Mouse (Mus musculus): ENCODE results near the gene Prelid1. TPM values are rescaled to one million over a fixed set of nuclear protein-coding genes. Genes with fewer than 3 reads are reported as not detected.

The Prelid1 gene
- polyA plus RNA-seq, 1 experiment: 493 TPM

- TF ChIP-seq CTCF (IDR thresholded peaks at IDR 0.05; ENCODE audit: borderline replicate concordance, control insufficient read depth, extremely low read depth, insufficient read depth, low read length, poor library complexity) (no peak), POLR2A (IDR thresholded peaks at IDR 0.05; ENCODE audit: control insufficient read depth, extremely low read depth, insufficient read depth, low read length, poor library complexity) (no peak)
- Histone ChIP-seq H3K27ac (ENCODE audit: control insufficient read depth, insufficient read depth, low read length) (no peak overlapping the region), H3K4me3 (ENCODE audit: control insufficient read depth, insufficient read depth, low read length) (no peak overlapping the region), H3K4me1 (replicated peaks; ENCODE audit: control insufficient read depth, insufficient read depth, low read length) (peaks cover 45% of the 10 kb centered on the region), H3K36me3 (ENCODE audit: control insufficient read depth, insufficient read depth, low read length) (peaks cover 24% of the 10 kb centered on the region), H3K27me3 (ENCODE audit: control insufficient read depth, insufficient read depth, low read length) (no peaks in the 10 kb centered on the region)
- 97% methylated on average over 11 of the region's 11 CpGs for WGBS
- no peak for DNase-seq
These were observed 5.3 kb downstream of the Prelid1 start for GRCm38 (mm10) chr13:55325596-55325995.

GRCm38 (mm10) chr13:55327169-55327568, 6.9 kb downstream of the Prelid1 start:
- Histone ChIP-seq H3K4me3 (ENCODE audit: control insufficient read depth, insufficient read depth, low read length) (no peak overlapping the region), H3K36me3 (ENCODE audit: control insufficient read depth, insufficient read depth, low read length) (peaks cover 24% of the 10 kb centered on the region), H3K27ac (ENCODE audit: control insufficient read depth, insufficient read depth, low read length) (no peak overlapping the region), H3K4me1 (replicated peaks; ENCODE audit: control insufficient read depth, insufficient read depth, low read length) (peaks cover 40% of the 10 kb centered on the region), H3K27me3 (ENCODE audit: control insufficient read depth, insufficient read depth, low read length) (no peaks in the 10 kb centered on the region)
- DNase-seq: no peak
- TF ChIP-seq CTCF (IDR thresholded peaks at IDR 0.05; ENCODE audit: borderline replicate concordance, control insufficient read depth, extremely low read depth, insufficient read depth, low read length, poor library complexity): no peak
- 90% methylated on average over 4 of the region's 4 CpGs for WGBS

- Histone ChIP-seq H3K4me1 (replicated peaks; ENCODE audit: control insufficient read depth, insufficient read depth, low read length) (peaks cover 38% of the 10 kb centered on the region), H3K27ac (ENCODE audit: control insufficient read depth, insufficient read depth, low read length) (no peak overlapping the region), H3K4me3 (ENCODE audit: control insufficient read depth, insufficient read depth, low read length) (no peak overlapping the region; the same call in 1 of the 2 replicates), H3K27me3 (ENCODE audit: control insufficient read depth, insufficient read depth, low read length) (no peaks in the 10 kb centered on the region), H3K36me3 (ENCODE audit: control insufficient read depth, insufficient read depth, low read length) (peaks cover 24% of the 10 kb centered on the region)
- peak; percentile 90 for DNase-seq
- WGBS: 7% methylated on average over 8 of the region's 8 CpGs
- TF ChIP-seq POLR2A (IDR thresholded peaks at IDR 0.05; ENCODE audit: control insufficient read depth, extremely low read depth, insufficient read depth, low read length, poor library complexity) (no peak), CTCF (IDR thresholded peaks at IDR 0.05; ENCODE audit: borderline replicate concordance, control insufficient read depth, extremely low read depth, insufficient read depth, low read length, poor library complexity) (peak; percentile 91; the same call in 1 of the 2 replicates)
These were observed 7.3 kb downstream of the Prelid1 start for GRCm38 (mm10) chr13:55327633-55328032.

- no peak for DNase-seq
- peak overlapping the region; percentile 57 for H3K4me3 ChIP-seq (ENCODE audit: control insufficient read depth, insufficient read depth, low read length)
- H3K27ac ChIP-seq (ENCODE audit: control insufficient read depth, insufficient read depth, low read length): no peak overlapping the region
- no peaks in the 10 kb centered on the region for H3K27me3 ChIP-seq (ENCODE audit: control insufficient read depth, insufficient read depth, low read length)
- peaks cover 33% of the 10 kb centered on the region for H3K4me1 ChIP-seq (replicated peaks; ENCODE audit: control insufficient read depth, insufficient read depth, low read length)
- TF ChIP-seq POLR2A (IDR thresholded peaks at IDR 0.05; ENCODE audit: control insufficient read depth, extremely low read depth, insufficient read depth, low read length, poor library complexity): no peak
- WGBS: 93% methylated on average over 6 of the region's 6 CpGs
- peaks cover 23% of the 10 kb centered on the region for H3K36me3 ChIP-seq (ENCODE audit: control insufficient read depth, insufficient read depth, low read length)
These were observed 7.9 kb downstream of the Prelid1 start for GRCm38 (mm10) chr13:55328171-55328570.

GRCm38 (mm10) chr13:55328641-55329040, 8.3 kb downstream of the Prelid1 start:
- Histone ChIP-seq H3K4me3 (ENCODE audit: control insufficient read depth, insufficient read depth, low read length) (peak overlapping the region; percentile 57), H3K36me3 (ENCODE audit: control insufficient read depth, insufficient read depth, low read length) (peaks cover 19% of the 10 kb centered on the region), H3K4me1 (replicated peaks; ENCODE audit: control insufficient read depth, insufficient read depth, low read length) (peaks cover 30% of the 10 kb centered on the region), H3K27me3 (ENCODE audit: control insufficient read depth, insufficient read depth, low read length) (no peaks in the 10 kb centered on the region), H3K27ac (ENCODE audit: control insufficient read depth, insufficient read depth, low read length) (no peak overlapping the region)
- TF ChIP-seq POLR2A (IDR thresholded peaks at IDR 0.05; ENCODE audit: control insufficient read depth, extremely low read depth, insufficient read depth, low read length, poor library complexity): no peak
- no peak for TF ChIP-seq CTCF (IDR thresholded peaks at IDR 0.05; ENCODE audit: borderline replicate concordance, control insufficient read depth, extremely low read depth, insufficient read depth, low read length, poor library complexity)
- no peak for DNase-seq
- WGBS: 83% methylated on average over 4 of the region's 4 CpGs

- Histone ChIP-seq H3K27ac (ENCODE audit: control insufficient read depth, insufficient read depth, low read length) (no peak overlapping the region), H3K36me3 (ENCODE audit: control insufficient read depth, insufficient read depth, low read length) (peaks cover 13% of the 10 kb centered on the region), H3K4me3 (ENCODE audit: control insufficient read depth, insufficient read depth, low read length) (peak overlapping the region; percentile 57), H3K4me1 (replicated peaks; ENCODE audit: control insufficient read depth, insufficient read depth, low read length) (peaks cover 30% of the 10 kb centered on the region), H3K27me3 (ENCODE audit: control insufficient read depth, insufficient read depth, low read length) (no peaks in the 10 kb centered on the region)
- TF ChIP-seq POLR2A (IDR thresholded peaks at IDR 0.05; ENCODE audit: control insufficient read depth, extremely low read depth, insufficient read depth, low read length, poor library complexity): no peak
- TF ChIP-seq CTCF (IDR thresholded peaks at IDR 0.05; ENCODE audit: borderline replicate concordance, control insufficient read depth, extremely low read depth, insufficient read depth, low read length, poor library complexity): no peak
- peak; percentile 43 for DNase-seq
- WGBS: 3% methylated on average over 29 of the region's 29 CpGs
These were observed 8.9 kb downstream of the Prelid1 start for GRCm38 (mm10) chr13:55329109-55329682.
